Mouse (Mus musculus): ENCODE measurements at regions not wholly inside any gene's neighbourhood (a gene's known extent, or its start where the extent isn't known, plus 50 kb on each side); places are given as distances from the start of the nearest gene placed in this dataset.

DNA sequence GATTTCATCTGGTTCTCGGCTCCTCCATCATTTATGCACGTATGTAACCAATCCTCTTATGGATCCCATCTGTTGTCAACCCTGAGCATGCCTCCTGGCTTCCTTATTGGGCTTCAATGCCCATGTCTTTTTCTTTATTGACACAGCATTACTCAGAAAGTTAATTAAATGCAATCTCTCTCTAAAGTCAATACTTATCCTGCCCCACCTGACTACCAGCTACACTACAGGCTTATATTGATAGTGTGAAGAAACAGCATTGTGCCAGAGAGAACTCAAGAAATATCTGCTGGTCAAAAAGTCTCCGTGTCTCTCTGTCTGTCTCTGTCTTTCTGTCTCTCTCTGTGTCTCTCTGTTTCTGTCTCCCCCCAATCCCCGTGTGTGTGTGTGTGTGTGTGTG, 194.7 kb upstream of the Rfx3 start:
- no peaks in the 10 kb centered on the region for H3K36me3 ChIP-seq (ENCODE audit: control insufficient read depth, insufficient read depth, low read length)
- H3K9me3 ChIP-seq (ENCODE audit: control insufficient read depth, low read length): no peaks in the 10 kb centered on the region; the same call in 1 of the 2 replicates
- no peaks in the 10 kb centered on the region for H3K4me1 ChIP-seq (replicated peaks; ENCODE audit: control insufficient read depth, insufficient read depth, low read length)
- H3K27ac ChIP-seq (ENCODE audit: low read depth, low read length): no peak overlapping the region
- ATAC-seq (replicated peaks; ENCODE audit: low FRiP score) (no peak), DNase-seq (ENCODE audit: low spot score) (no peak)
- H3K4me3 ChIP-seq (ENCODE audit: low read depth, low read length): no peak overlapping the region
- no peak overlapping the region for H3K9ac ChIP-seq (ENCODE audit: low read depth, low read length)
- 75% methylated on average over 4 of the region's 4 CpGs for WGBS
- H3K4me2 ChIP-seq: no peak overlapping the region
- no peaks in the 10 kb centered on the region for H3K27me3 ChIP-seq (replicated peaks; ENCODE audit: control insufficient read depth, insufficient read depth, low read length)

DNA sequence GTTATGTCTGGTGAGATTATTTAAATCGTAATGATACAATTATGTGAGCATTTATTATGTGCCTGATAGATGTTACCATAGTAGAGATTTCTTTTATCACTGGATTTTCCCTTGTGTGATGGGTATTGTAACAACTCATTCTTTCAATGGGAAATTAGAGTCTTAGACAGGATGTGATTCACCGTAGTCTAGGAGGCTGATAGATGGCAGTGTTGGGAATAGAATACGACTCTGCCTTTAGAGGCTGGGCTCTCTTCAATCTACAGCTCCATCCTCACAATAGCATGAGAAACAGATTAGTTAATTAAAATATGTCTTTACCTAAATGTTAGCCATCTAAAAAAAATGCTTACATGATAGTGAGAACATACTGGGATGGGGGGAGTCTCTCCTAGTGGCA, 192.8 kb upstream of the Rfx3 start:
- WGBS: 60% methylated on average over 3 of the region's 3 CpGs
- no peak overlapping the region for H3K9ac ChIP-seq (ENCODE audit: low read depth, low read length)
- no peak overlapping the region for H3K4me2 ChIP-seq
- no peak overlapping the region for H3K4me3 ChIP-seq (ENCODE audit: low read depth, low read length)
- H3K36me3 ChIP-seq (ENCODE audit: control insufficient read depth, insufficient read depth, low read length): no peaks in the 10 kb centered on the region
- no peak overlapping the region for H3K27ac ChIP-seq (ENCODE audit: low read depth, low read length)
- no peaks in the 10 kb centered on the region for H3K27me3 ChIP-seq (replicated peaks; ENCODE audit: control insufficient read depth, insufficient read depth, low read length)
- H3K4me1 ChIP-seq (replicated peaks; ENCODE audit: control insufficient read depth, insufficient read depth, low read length): no peaks in the 10 kb centered on the region
- ATAC-seq (replicated peaks; ENCODE audit: low FRiP score) (no peak), DNase-seq (ENCODE audit: low spot score) (no peak)
- H3K9me3 ChIP-seq (ENCODE audit: control insufficient read depth, low read length): no peaks in the 10 kb centered on the region; the same call in 1 of the 2 replicates

DNA sequence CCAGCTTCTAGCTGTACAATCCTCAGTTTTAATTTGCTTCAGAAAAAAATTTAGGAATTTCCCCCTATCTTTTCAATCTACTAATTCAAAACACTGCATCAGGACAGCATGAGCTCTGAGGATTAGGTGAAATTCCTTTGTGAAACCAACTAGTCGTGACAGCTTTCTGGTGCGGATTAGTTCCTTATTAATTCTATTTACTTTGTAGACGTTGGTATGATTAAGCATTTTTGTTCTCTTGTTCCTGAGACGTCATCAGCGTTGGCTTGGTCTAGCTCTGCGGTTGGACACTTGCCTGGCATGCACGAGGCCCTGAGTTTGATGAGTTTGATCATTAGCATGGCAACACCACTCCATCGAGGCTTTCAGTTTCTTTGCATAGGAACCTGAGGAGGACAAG, 188.4 kb upstream of the Rfx3 start:
- no peaks in the 10 kb centered on the region for H3K4me1 ChIP-seq (replicated peaks; ENCODE audit: control insufficient read depth, insufficient read depth, low read length)
- H3K27me3 ChIP-seq (replicated peaks; ENCODE audit: control insufficient read depth, insufficient read depth, low read length): no peaks in the 10 kb centered on the region
- ATAC-seq (replicated peaks; ENCODE audit: low FRiP score): no peak
- no peaks in the 10 kb centered on the region for H3K9me3 ChIP-seq (ENCODE audit: control insufficient read depth, low read length)
- no peak overlapping the region for H3K27ac ChIP-seq (ENCODE audit: low read depth, low read length)
- H3K4me2 ChIP-seq: no peak overlapping the region
- no peak overlapping the region for H3K9ac ChIP-seq (ENCODE audit: low read depth, low read length)
- no peak overlapping the region for H3K4me3 ChIP-seq (ENCODE audit: low read depth, low read length)
- no peak for DNase-seq (ENCODE audit: low spot score)
- WGBS: 65% methylated on average over 8 of the region's 8 CpGs
- H3K36me3 ChIP-seq (ENCODE audit: control insufficient read depth, insufficient read depth, low read length): no peaks in the 10 kb centered on the region

DNA sequence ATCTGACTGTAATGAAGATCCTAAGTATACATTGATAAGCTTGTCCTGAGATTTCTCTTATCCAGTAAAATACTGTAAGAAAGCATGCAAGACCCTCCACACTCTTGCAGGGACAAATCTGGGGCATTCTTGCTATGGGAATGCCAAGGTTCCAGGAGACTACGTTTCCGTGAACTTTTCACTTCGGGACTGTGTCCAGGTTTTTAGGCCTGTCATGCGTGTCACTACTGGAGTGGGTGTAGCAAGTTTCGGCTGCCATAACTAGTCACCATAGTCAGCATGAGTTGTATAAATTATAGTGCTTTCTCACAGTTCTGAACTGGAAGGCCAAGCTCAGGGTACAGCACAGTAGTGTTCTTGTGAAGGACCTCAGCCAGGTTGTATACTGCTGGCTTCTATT, 185.9 kb upstream of the Rfx3 start:
- DNase-seq (ENCODE audit: low spot score) (no peak), ATAC-seq (replicated peaks; ENCODE audit: low FRiP score) (no peak)
- Histone ChIP-seq H3K4me3 (ENCODE audit: low read depth, low read length) (no peak overlapping the region), H3K27ac (ENCODE audit: low read depth, low read length) (no peak overlapping the region), H3K9ac (ENCODE audit: low read depth, low read length) (no peak overlapping the region), H3K4me1 (replicated peaks; ENCODE audit: control insufficient read depth, insufficient read depth, low read length) (no peaks in the 10 kb centered on the region), H3K36me3 (ENCODE audit: control insufficient read depth, insufficient read depth, low read length) (no peaks in the 10 kb centered on the region), H3K4me2 (no peak overlapping the region), H3K27me3 (replicated peaks; ENCODE audit: control insufficient read depth, insufficient read depth, low read length) (no peaks in the 10 kb centered on the region), H3K9me3 (ENCODE audit: control insufficient read depth, low read length) (no peaks in the 10 kb centered on the region)
- 93% methylated on average over 5 of the region's 5 CpGs for WGBS

DNA sequence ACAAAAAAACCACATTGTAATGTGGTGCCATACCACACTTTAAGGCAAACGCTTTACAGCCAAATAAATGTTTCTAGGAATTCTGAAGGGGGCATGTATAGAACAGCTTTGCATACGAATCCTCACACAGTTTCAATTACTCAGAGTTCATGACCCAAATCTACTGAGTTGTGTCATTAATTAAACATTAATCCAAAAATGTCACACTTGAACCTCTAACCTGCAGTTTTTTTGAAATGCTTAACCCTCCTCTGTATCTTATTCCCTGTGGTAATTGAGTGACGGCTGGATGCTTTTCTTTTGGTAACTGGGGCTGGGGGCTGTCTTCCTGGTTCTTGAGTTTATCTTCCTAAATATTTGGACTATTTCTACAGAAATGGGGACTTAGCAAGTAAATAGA, 181.3 kb upstream of the Rfx3 start:
- no peak overlapping the region for H3K4me2 ChIP-seq
- H3K27me3 ChIP-seq (replicated peaks; ENCODE audit: control insufficient read depth, insufficient read depth, low read length): no peaks in the 10 kb centered on the region
- no peaks in the 10 kb centered on the region for H3K36me3 ChIP-seq (ENCODE audit: control insufficient read depth, insufficient read depth, low read length)
- no peaks in the 10 kb centered on the region for H3K4me1 ChIP-seq (replicated peaks; ENCODE audit: control insufficient read depth, insufficient read depth, low read length)
- no peak overlapping the region for H3K27ac ChIP-seq (ENCODE audit: low read depth, low read length)
- no peak overlapping the region for H3K9ac ChIP-seq (ENCODE audit: low read depth, low read length)
- ATAC-seq (replicated peaks; ENCODE audit: low FRiP score) (no peak), DNase-seq (ENCODE audit: low spot score) (no peak)
- no peaks in the 10 kb centered on the region for H3K9me3 ChIP-seq (ENCODE audit: control insufficient read depth, low read length)
- H3K4me3 ChIP-seq (ENCODE audit: low read depth, low read length): no peak overlapping the region
- WGBS: 70% methylated on average over 3 of the region's 3 CpGs

DNA sequence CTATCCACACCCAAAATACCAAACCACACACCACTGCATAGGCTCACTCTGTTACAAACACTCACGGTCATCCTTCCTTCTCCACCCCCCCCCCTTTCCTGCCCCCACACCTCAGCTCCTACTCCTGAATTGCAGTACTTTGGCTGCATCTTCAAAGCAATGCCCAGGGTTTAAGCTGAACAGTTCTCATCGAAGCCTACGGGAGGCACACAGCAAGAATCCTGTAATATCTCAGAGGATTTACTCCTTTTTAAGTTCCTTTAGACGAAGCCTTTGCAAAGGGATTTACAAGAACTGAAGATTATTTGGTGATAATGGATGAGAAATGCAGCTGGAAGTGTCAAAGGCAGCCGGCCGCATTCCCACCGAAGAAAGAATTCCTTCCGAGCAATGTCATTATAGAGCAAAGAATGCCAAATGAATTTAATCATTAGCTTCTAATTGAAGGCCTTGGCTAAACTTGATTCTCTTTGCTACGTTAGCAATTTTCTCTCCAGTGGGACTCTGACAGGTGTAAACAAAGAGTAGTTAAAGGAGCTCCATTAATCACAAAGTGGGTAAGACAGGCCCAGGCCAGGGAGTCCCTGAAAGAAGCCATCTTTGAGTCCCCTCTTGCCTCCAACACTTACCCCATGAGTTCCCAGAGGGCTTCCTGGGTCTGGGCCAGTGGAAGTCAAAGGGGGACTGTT, 180.6 kb upstream of the Rfx3 start:
- Histone ChIP-seq H3K4me1 (replicated peaks; ENCODE audit: control insufficient read depth, insufficient read depth, low read length) (no peaks in the 10 kb centered on the region), H3K27me3 (replicated peaks; ENCODE audit: control insufficient read depth, insufficient read depth, low read length) (no peaks in the 10 kb centered on the region), H3K4me3 (ENCODE audit: low read depth, low read length) (no peak overlapping the region), H3K9me3 (ENCODE audit: control insufficient read depth, low read length) (no peaks in the 10 kb centered on the region), H3K27ac (ENCODE audit: low read depth, low read length) (no peak overlapping the region), H3K4me2 (no peak overlapping the region), H3K36me3 (ENCODE audit: control insufficient read depth, insufficient read depth, low read length) (no peaks in the 10 kb centered on the region), H3K9ac (ENCODE audit: low read depth, low read length) (no peak overlapping the region)
- no peak for DNase-seq (ENCODE audit: low spot score)
- ATAC-seq (replicated peaks; ENCODE audit: low FRiP score): no peak
- WGBS: 43% methylated on average over 9 of the region's 9 CpGs

DNA sequence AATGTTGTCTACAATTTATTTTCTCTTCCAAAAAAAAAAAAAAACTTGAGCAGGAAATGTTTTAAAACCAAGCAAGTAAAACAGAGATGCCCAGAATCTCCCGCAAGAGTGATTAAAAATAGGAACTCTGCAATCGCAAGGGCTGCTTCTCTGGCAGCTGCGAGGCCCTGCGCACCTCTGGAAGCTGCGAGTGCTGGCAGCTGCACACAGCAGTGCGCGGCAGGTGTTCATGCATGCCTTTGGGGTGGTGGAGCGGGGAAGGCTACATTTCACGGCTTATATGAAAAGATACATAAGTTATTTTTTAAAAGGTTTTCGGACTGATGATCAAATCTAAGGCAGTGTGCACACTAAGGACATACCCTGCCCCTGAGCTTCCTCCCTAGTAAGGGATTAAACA, 179.3 kb upstream of the Rfx3 start:
- H3K27me3 ChIP-seq (replicated peaks; ENCODE audit: control insufficient read depth, insufficient read depth, low read length): no peaks in the 10 kb centered on the region
- no peak overlapping the region for H3K9ac ChIP-seq (ENCODE audit: low read depth, low read length)
- H3K4me1 ChIP-seq (replicated peaks; ENCODE audit: control insufficient read depth, insufficient read depth, low read length): no peaks in the 10 kb centered on the region
- 85% methylated on average over 10 of the region's 10 CpGs for WGBS
- DNase-seq (ENCODE audit: low spot score) (no peak), ATAC-seq (replicated peaks; ENCODE audit: low FRiP score) (no peak)
- no peaks in the 10 kb centered on the region for H3K36me3 ChIP-seq (ENCODE audit: control insufficient read depth, insufficient read depth, low read length)
- no peak overlapping the region for H3K4me2 ChIP-seq
- no peak overlapping the region for H3K4me3 ChIP-seq (ENCODE audit: low read depth, low read length)
- no peak overlapping the region for H3K27ac ChIP-seq (ENCODE audit: low read depth, low read length)
- H3K9me3 ChIP-seq (ENCODE audit: control insufficient read depth, low read length): no peaks in the 10 kb centered on the region

DNA sequence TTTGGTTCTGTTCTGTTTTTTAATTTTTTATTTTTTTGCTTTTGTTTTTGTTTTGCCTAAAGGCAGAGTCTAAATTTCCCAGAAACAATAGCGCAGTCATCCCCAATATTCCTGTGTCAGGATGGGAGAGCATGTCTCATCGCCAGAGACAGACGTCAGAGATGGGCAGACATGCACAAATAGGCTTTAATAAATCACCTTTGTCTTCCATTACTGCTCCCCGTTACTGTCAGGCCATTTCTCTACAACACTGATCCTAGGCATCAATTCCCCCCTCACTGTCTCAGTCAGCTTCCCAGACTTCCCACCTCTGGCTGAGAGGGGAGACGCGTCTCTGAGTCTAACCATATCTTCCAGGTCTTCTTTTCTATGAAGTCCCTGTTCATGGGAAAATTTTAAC, 177.4 kb upstream of the Rfx3 start:
- DNase-seq (ENCODE audit: low spot score): no peak
- WGBS: 77% methylated on average over 6 of the region's 6 CpGs
- Histone ChIP-seq H3K9ac (ENCODE audit: low read depth, low read length) (no peak overlapping the region), H3K4me1 (replicated peaks; ENCODE audit: control insufficient read depth, insufficient read depth, low read length) (no peaks in the 10 kb centered on the region), H3K36me3 (ENCODE audit: control insufficient read depth, insufficient read depth, low read length) (no peaks in the 10 kb centered on the region), H3K9me3 (ENCODE audit: control insufficient read depth, low read length) (no peaks in the 10 kb centered on the region), H3K4me2 (no peak overlapping the region), H3K27me3 (replicated peaks; ENCODE audit: control insufficient read depth, insufficient read depth, low read length) (no peaks in the 10 kb centered on the region), H3K27ac (ENCODE audit: low read depth, low read length) (no peak overlapping the region), H3K4me3 (ENCODE audit: low read depth, low read length) (no peak overlapping the region)
- no peak for ATAC-seq (replicated peaks; ENCODE audit: low FRiP score)

DNA sequence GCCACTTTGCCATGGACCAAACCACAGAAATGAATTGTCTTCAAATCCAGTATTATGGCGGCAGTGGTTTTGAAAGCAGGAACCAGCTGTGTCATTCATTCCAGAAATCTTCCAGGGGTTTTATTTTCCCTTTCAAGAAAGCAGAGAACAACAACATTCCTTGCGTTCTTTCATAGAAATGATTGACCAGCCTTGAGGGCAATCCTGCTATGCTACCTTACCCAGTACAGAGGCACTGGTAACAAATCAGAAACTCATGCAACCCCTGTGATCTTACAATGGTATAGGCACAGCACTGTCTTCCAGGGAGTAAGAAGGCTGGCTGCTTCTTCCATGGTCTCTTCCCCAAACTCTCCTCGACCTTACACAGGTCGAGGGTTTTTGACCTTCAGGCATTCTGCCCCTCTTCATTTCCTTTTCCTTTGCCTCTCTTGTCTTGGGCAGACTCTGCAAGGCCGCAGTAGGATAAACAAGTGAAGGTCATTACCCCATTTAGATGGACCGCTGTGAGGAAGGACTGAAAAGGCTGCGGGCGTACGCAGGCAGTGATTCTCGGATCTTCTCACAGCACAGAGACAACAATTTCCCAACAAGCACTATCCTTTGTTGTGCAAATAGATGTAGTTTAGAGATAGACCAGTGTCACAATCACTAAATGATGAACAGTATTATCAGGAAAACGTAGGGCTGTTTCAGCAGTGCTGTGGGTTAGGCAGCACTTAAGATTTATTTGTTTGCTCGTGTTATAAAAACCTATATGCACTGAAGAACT, 171.6 kb upstream of the Rfx3 start:
- no peak for DNase-seq (ENCODE audit: low spot score)
- Histone ChIP-seq H3K27ac (ENCODE audit: low read depth, low read length) (no peak overlapping the region), H3K4me3 (ENCODE audit: low read depth, low read length) (no peak overlapping the region), H3K9ac (ENCODE audit: low read depth, low read length) (no peak overlapping the region), H3K36me3 (ENCODE audit: control insufficient read depth, insufficient read depth, low read length) (no peaks in the 10 kb centered on the region), H3K4me1 (replicated peaks; ENCODE audit: control insufficient read depth, insufficient read depth, low read length) (no peaks in the 10 kb centered on the region), H3K9me3 (ENCODE audit: control insufficient read depth, low read length) (peaks cover 4% of the 10 kb centered on the region; the same call in 1 of the 2 replicates), H3K27me3 (replicated peaks; ENCODE audit: control insufficient read depth, insufficient read depth, low read length) (no peaks in the 10 kb centered on the region), H3K4me2 (no peak overlapping the region)
- 72% methylated on average over 12 of the region's 12 CpGs for WGBS
- ATAC-seq (replicated peaks; ENCODE audit: low FRiP score): no peak

Measured in liver, embryonic 11.5 days (tissue).